Mouse (Mus musculus) ES-E14 (cell line): ENCODE results near the gene Ero1lb.

ENCODE experiments used
- CHD2 ChIP-seq: IDR thresholded peaks from 2 replicates; pipeline ENCODE4 v1.6.1; 2014; ENCODE audit warnings: mild to moderate bottlenecking, low read depth, low read length, inconsistent platforms
- HCFC1 ChIP-seq: IDR thresholded peaks from 2 replicates; pipeline ENCODE4 v1.6.1; 2012; ENCODE audit warnings: low read length, inconsistent platforms, borderline replicate concordance; ENCODE audit not compliant: insufficient read depth
- MAFK ChIP-seq: IDR thresholded peaks from 2 replicates; pipeline ENCODE4 v1.6.1; 2014; ENCODE audit warnings: mild to moderate bottlenecking, low read depth, low read length, inconsistent platforms; ENCODE audit not compliant: insufficient read depth

GRCm38 (mm10) chr13:12542006-12542981, 23.4 kb upstream of the Ero1lb start:
- TF ChIP-seq HCFC1 (no peak), CHD2 (no peak), MAFK (0 out of 2 replicates have a peak, but pooled peaks have one; percentile 9)
